Mouse (Mus musculus): ENCODE results near the gene Dolpp1.

DNA sequence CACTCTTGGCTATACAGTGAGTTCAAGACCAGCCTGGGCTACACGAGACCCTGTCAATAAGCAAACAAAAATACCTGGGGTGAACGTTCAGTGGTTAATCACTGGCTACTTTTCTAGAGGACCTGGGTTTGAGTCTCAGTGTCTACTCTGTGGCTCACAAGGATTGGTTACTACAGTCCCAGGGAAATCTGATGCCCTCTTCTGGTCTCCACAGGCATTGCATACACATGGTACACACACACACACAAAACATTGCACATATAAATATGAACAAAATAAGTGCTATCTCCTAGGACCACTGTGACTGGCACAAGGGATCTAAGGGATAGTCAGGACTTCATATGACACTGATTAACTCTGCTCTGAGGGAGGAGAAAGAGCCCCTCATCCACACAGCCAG is 3.1 kb upstream of the Dolpp1 start:
- TF ChIP-seq CTCF (IDR thresholded peaks at IDR 0.05; ENCODE audit: control insufficient read depth, insufficient read depth, insufficient read length) = no peak
- no peak for TF ChIP-seq USF1 (IDR thresholded peaks at IDR 0.05; ENCODE audit: low read depth)
- no peak for TF ChIP-seq MAX (IDR thresholded peaks at IDR 0.05)

Data from C2C12 (cell line).